ENCODE assay signal across 15 mouse cellular contexts in genomic region chr13:115077346-115078134, GRCm38 (mm10). TPM values are rescaled to one million over a fixed set of nuclear protein-coding genes. Genes with fewer than 3 reads are reported as not detected.
A peak's percentile ranks its signal among the peaks of the same experiment; 100 is the strongest.
DNase-seq lines count a peak whose midpoint lies in the region; ATAC-seq and TF ChIP-seq lines count a peak whose summit lies in the region.
"Had no signal": no experiment of that assay in that cellular context is flagged by ENCODE, and none has a peak within 500 bp of the region (broad histone marks: within the 10 kb centered on the region; RNA-seq: fewer than 3 reads in every experiment).

No protein-coding gene starts in this region.

- no peaks in the 10 kb centered on the region for H3K79me2 ChIP-seq in CH12.LX (replicated peaks; ENCODE audit: control insufficient read depth, extremely low read depth, insufficient read depth, poor library complexity, severe bottlenecking)

- WGBS in heart, embryonic 12.5 days = 69% methylated on average over 9 of the region's 9 CpGs
- 84% methylated on average over 9 of the region's 9 CpGs for WGBS in neural tube, embryonic 15.5 days

- no peak overlapping the region for H3K4me3 ChIP-seq in heart, embryonic 12.5 days
- no peak overlapping the region for H3K4me3 ChIP-seq in CH12.LX (replicated peaks in 1 of 3; ENCODE audit: low read depth in 2 of 3, low read length in 2 of 3, poor library complexity in 1 of 3)
- H3K4me3 ChIP-seq in neural tube, embryonic 15.5 days (replicated peaks) = no peak overlapping the region
- H3K4me3 ChIP-seq: embryonic facial prominence, embryonic 12.5 days; forebrain, embryonic 10.5 days; heart, embryonic 10.5 days; intestine, embryonic 15.5 days; liver, embryonic 15.5 days had no signal

- no peak for TF ChIP-seq EP300 in CH12.LX (IDR thresholded peaks at IDR 0.05; ENCODE audit: low read length)

- no peak for TF ChIP-seq CTCF in CH12.LX (conservative IDR thresholded peaks at IDR 0.05 in 1 of 2, IDR thresholded peaks at IDR 0.05 in 1 of 2; ENCODE audit: low read depth in 2 of 2, low read length in 2 of 2)

- H3K4me2 ChIP-seq in heart, embryonic 12.5 days = no peak overlapping the region
- no peak overlapping the region for H3K4me2 ChIP-seq in CH12.LX (ENCODE audit: insufficient read depth, low read depth, poor library complexity, severe bottlenecking)
- H3K4me2 ChIP-seq in neural tube, embryonic 15.5 days = no peak overlapping the region
- H3K4me2 ChIP-seq: embryonic facial prominence, embryonic 12.5 days; intestine, embryonic 15.5 days; liver, embryonic 15.5 days had no signal

- dilution Hi-C loops in CH12.LX (cut with MboI; ENCODE audit: extremely low pct_ligation_motif_present, extremely low pct_unique_long_range_greater_than_20kb, low sequenced_read_pairs) = no loop called here

- H3K27me3 ChIP-seq in heart, embryonic 12.5 days (replicated peaks) = no peaks in the 10 kb centered on the region
- H3K27me3 ChIP-seq in CH12.LX (replicated peaks) = no peaks in the 10 kb centered on the region
- no peaks in the 10 kb centered on the region for H3K27me3 ChIP-seq in neural tube, embryonic 15.5 days (replicated peaks)
- H3K27me3 ChIP-seq: embryonic facial prominence, embryonic 12.5 days; intestine, embryonic 15.5 days; liver, embryonic 15.5 days had no signal

- H3K9ac ChIP-seq in heart, embryonic 12.5 days = no peak overlapping the region
- no peak overlapping the region for H3K9ac ChIP-seq in CH12.LX (ENCODE audit: insufficient read depth, low read depth)
- H3K9ac ChIP-seq in neural tube, embryonic 15.5 days (replicated peaks) = no peak overlapping the region
- H3K9ac ChIP-seq: embryonic facial prominence, embryonic 12.5 days; intestine, embryonic 15.5 days; liver, embryonic 15.5 days had no signal

- no peak for TF ChIP-seq RAD21 in CH12.LX (IDR thresholded peaks at IDR 0.05; ENCODE audit: low read depth, low read length)

- in situ Hi-C loops in CH12.LX (cut with MboI; ENCODE audit: low pct_ligation_motif_present, low pct_unique_long_range_greater_than_20kb, low sequenced_read_pairs) = no loop called here

- H3K9me3 ChIP-seq in heart, embryonic 12.5 days (replicated peaks) = no peaks in the 10 kb centered on the region
- no peaks in the 10 kb centered on the region for H3K9me3 ChIP-seq in CH12.LX (replicated peaks; ENCODE audit: low read length)
- H3K9me3 ChIP-seq in neural tube, embryonic 15.5 days (replicated peaks) = no peaks in the 10 kb centered on the region
- H3K9me3 ChIP-seq: embryonic facial prominence, embryonic 12.5 days; forebrain, embryonic 10.5 days; heart, embryonic 10.5 days; intestine, embryonic 15.5 days; liver, embryonic 15.5 days had no signal

- H3K4me1 ChIP-seq in heart, embryonic 12.5 days (replicated peaks) = 0 out of 2 replicates have a peak, but pooled peaks cover 8% of the 10 kb centered on the region
- 0 out of 4 replicates have a peak, but pooled peaks cover 0 to 2% of the 10 kb centered on the region in 2 experiments for H3K4me1 ChIP-seq in CH12.LX (ENCODE audit: control insufficient read depth in 1 of 2, insufficient read depth in 2 of 2)
- H3K4me1 ChIP-seq in neural tube, embryonic 15.5 days = no peaks in the 10 kb centered on the region
- H3K4me1 ChIP-seq: embryonic facial prominence, embryonic 12.5 days; forebrain, embryonic 10.5 days; intestine, embryonic 15.5 days; liver, embryonic 15.5 days had no signal

- H3K36me3 ChIP-seq in heart, embryonic 12.5 days = 0 out of 2 replicates have a peak, but pooled peaks cover 3% of the 10 kb centered on the region
- H3K36me3 ChIP-seq in CH12.LX (replicated peaks in 1 of 2; ENCODE audit: control insufficient read depth in 1 of 2, insufficient read depth in 1 of 2, low read length in 1 of 2) = no peaks in the 10 kb centered on the region
- H3K36me3 ChIP-seq in neural tube, embryonic 15.5 days = no peaks in the 10 kb centered on the region
- H3K36me3 ChIP-seq: embryonic facial prominence, embryonic 12.5 days; forebrain, embryonic 10.5 days; heart, embryonic 10.5 days; intestine, embryonic 15.5 days; liver, embryonic 15.5 days had no signal

- no peak overlapping the region for H3K27ac ChIP-seq in heart, embryonic 12.5 days (ENCODE audit: poor library complexity, severe bottlenecking)
- no peak overlapping the region for H3K27ac ChIP-seq in CH12.LX (ENCODE audit: insufficient read depth, low read depth)
- H3K27ac ChIP-seq in neural tube, embryonic 15.5 days (replicated peaks) = no peak overlapping the region
- H3K27ac ChIP-seq: embryonic facial prominence, embryonic 12.5 days; forebrain, embryonic 10.5 days; heart, embryonic 10.5 days; intestine, embryonic 15.5 days; liver, embryonic 15.5 days had no signal

- peak; percentile 42 for DNase-seq in heart, adult 8-10 months (ENCODE audit: low spot score)
- DNase-seq in CH12.LX (ENCODE audit: extremely low read depth) = no peak
- peak; percentile 28 for DNase-seq in lung, postnatal 14 days
- DNase-seq in testis, postnatal 10 days (ENCODE audit: low spot score) = no peak
- DNase-seq: cerebellum, postnatal 14 days; left cerebral cortex, postnatal 4 days; thymus, adult 18-20 months had no signal

- TF ChIP-seq POLR2A in CH12.LX (IDR thresholded peaks at IDR 0.05; ENCODE audit: low read depth, low read length) = no peak

- no peak for ATAC-seq in heart, embryonic 12.5 days (ENCODE audit: insufficient number of reproducible peaks, low FRiP score)
- ATAC-seq in granulocyte monocyte progenitor cell, adult 5-6 weeks (replicated peaks; ENCODE audit: poor library complexity, severe bottlenecking) = peak; percentile 78
- no peak for ATAC-seq in neural tube, embryonic 15.5 days (ENCODE audit: low FRiP score)
- ATAC-seq: intestine, embryonic 15.5 days had no signal

TF ChIP-seq in CH12.LX, 34 proteins besides CTCF, POLR2A, EP300 and RAD21:
- TF ChIP-seq POLR2AphosphoS2 (IDR thresholded peaks at IDR 0.05; ENCODE audit: low read depth, low read length) (no peak), E2F4 (IDR thresholded peaks at IDR 0.05; ENCODE audit: insufficient replicate concordance, low read depth, low read length) (no peak), HCFC1 (IDR thresholded peaks at IDR 0.05; ENCODE audit: low read depth, low read length) (no peak), CHD1 (IDR thresholded peaks at IDR 0.05; ENCODE audit: low read depth, low read length) (no peak), JUN (IDR thresholded peaks at IDR 0.05; ENCODE audit: insufficient read depth, low read depth, low read length) (peak; percentile 24; the same call in 1 of the 2 replicates)

RNA-seq across cellular contexts. Expression of gene Pelo, which starts 12.4 kb away (rescaled TPM):
- 10 to 100 TPM; 14.1 to 19.2 (median 17.9) TPM for total RNA-seq in heart, adult 8-10 months (2022)
- 7.1 TPM in 2 replicates for polyA plus RNA-seq in heart, embryonic 12.5 days (2016; fragmentation: Nextera tagmentation; extraction: Ambion mirVana)
- total RNA-seq in CH12.LX (2012; rRNA removed) (29.7 and 33.6 TPM in 2 replicates), CH12.LX (2014; rRNA removed) (17.5 and 18.9 TPM in 2 replicates)
- 43.1 and 46.0 TPM in 2 replicates for polyA plus RNA-seq in CH12.LX (2012; ENCODE audit: insufficient read length, low read depth)
- total RNA-seq in granulocyte monocyte progenitor cell, adult 5-6 weeks (2014; fragmentation: Nextera tagmentation) = 20.4 and 25.4 TPM in 2 replicates
- 13.1 and 13.8 TPM in 2 replicates for total RNA-seq in granulocyte monocyte progenitor cell, adult 5-6 weeks (2017)
- 6.7 TPM in 2 replicates for polyA plus RNA-seq in neural tube, embryonic 15.5 days (2015; fragmentation: Nextera tagmentation; extraction: Ambion mirVana)

RNA-seq across cellular contexts. Expression of gene Gm49395, which starts 24.2 kb away (rescaled TPM):
- total RNA-seq in heart, adult 8-10 months (2022) = 10 to 100 TPM in 1 of 4 experiments, 1 to 10 TPM in 3; 7.6 to 12.9 (median 9.2) TPM
- polyA plus RNA-seq in heart, embryonic 12.5 days (2016; fragmentation: Nextera tagmentation; extraction: Ambion mirVana) = 8.1 and 9.2 TPM in 2 replicates
- 0.30 and 0.55 TPM in 2 replicates for total RNA-seq in CH12.LX (2012; rRNA removed)
- not detected in 2 replicates for total RNA-seq in CH12.LX (2014; rRNA removed)
- 0.69 and 0.71 TPM in 2 replicates for polyA plus RNA-seq in CH12.LX (2012; ENCODE audit: insufficient read length, low read depth)
- total RNA-seq in granulocyte monocyte progenitor cell, adult 5-6 weeks (2014; fragmentation: Nextera tagmentation) = 16.8 and 25.2 TPM in 2 replicates
- 7.6 and 9.3 TPM in 2 replicates for total RNA-seq in granulocyte monocyte progenitor cell, adult 5-6 weeks (2017)
- polyA plus RNA-seq in neural tube, embryonic 15.5 days (2015; fragmentation: Nextera tagmentation; extraction: Ambion mirVana) = 2.9 and 4.6 TPM in 2 replicates

RNA-seq across cellular contexts. Expression of gene Itga1, which starts 24.2 kb away (rescaled TPM):
- 10 to 100 TPM; 24.4 to 34.2 (median 33.7) TPM for total RNA-seq in heart, adult 8-10 months (2022)
- polyA plus RNA-seq in heart, embryonic 12.5 days (2016; fragmentation: Nextera tagmentation; extraction: Ambion mirVana) = 33.0 and 33.3 TPM in 2 replicates
- total RNA-seq in CH12.LX (2012; rRNA removed) = under 0.01 TPM in 1 of 2 replicates, not detected in the other
- total RNA-seq in CH12.LX (2014; rRNA removed) = 0.01 and 0.04 TPM in 2 replicates
- 0.04 TPM in 2 replicates for polyA plus RNA-seq in CH12.LX (2012; ENCODE audit: insufficient read length, low read depth)
- total RNA-seq in granulocyte monocyte progenitor cell, adult 5-6 weeks (2014; fragmentation: Nextera tagmentation) = 18.2 and 18.7 TPM in 2 replicates
- total RNA-seq in granulocyte monocyte progenitor cell, adult 5-6 weeks (2017) = 12.8 and 14.5 TPM in 2 replicates
- 7.0 and 8.7 TPM in 2 replicates for polyA plus RNA-seq in neural tube, embryonic 15.5 days (2015; fragmentation: Nextera tagmentation; extraction: Ambion mirVana)

Comparison
In these comparisons a context has a peak if more than half of its experiments do, and no peak if none do; other contexts are left out.
1. DNase-seq: peak in heart, adult 8-10 months (single experiment) and lung, postnatal 14 days (single experiment); none in CH12.LX (single experiment) and testis, postnatal 10 days (single experiment).
2. RNA of gene Gm49395, which starts 24.2 kb away (total RNA-seq): 7.6 to 25.2 TPM in granulocyte monocyte progenitor cell, adult 5-6 weeks and 7.6 to 12.9 TPM in heart, adult 8-10 months; 0.30 to 0.55 TPM in CH12.LX; every median in the first group is over 4 times any median in the second.
3. RNA of gene Itga1, which starts 24.2 kb away (total RNA-seq): 24.4 to 34.2 TPM in heart, adult 8-10 months and 12.8 to 18.7 TPM in granulocyte monocyte progenitor cell, adult 5-6 weeks; under 0.01 to 0.04 TPM in CH12.LX; every median in the first group is over 10 times any median in the second.